Mouse (Mus musculus): ENCODE results near the gene Uqcc2.
A peak's percentile ranks its signal among the peaks of the same experiment; 100 is the strongest.

Gene Uqcc2

GRCm38 (mm10) chr17:27133551-27134141 is at the start of gene Uqcc2:
Uqcc2 (minus strand) TSS chr17:27133916.
- DNase-seq, result peak; percentile 97

- DNase-seq, result no peak
These were observed 48.7 kb upstream of the Uqcc2 start for GRCm38 (mm10) chr17:27182401-27182800.

GRCm38 (mm10) chr17:27181666-27182065 is 48.0 kb upstream of the Uqcc2 start:
- no peak for DNase-seq

GRCm38 (mm10) chr17:27179681-27180280 is 46.1 kb upstream of the Uqcc2 start:
- no peak for DNase-seq

GRCm38 (mm10) chr17:27178427-27179177 is 44.9 kb upstream of the Uqcc2 start:
- no peak for DNase-seq

GRCm38 (mm10) chr17:27178019-27178418 is 44.3 kb upstream of the Uqcc2 start:
- peak; percentile 42 for DNase-seq

- no peak for DNase-seq
These were observed 43.0 kb upstream of the Uqcc2 start for GRCm38 (mm10) chr17:27176754-27177153.

GRCm38 (mm10) chr17:27176287-27176686 is 42.6 kb upstream of the Uqcc2 start:
- no peak for DNase-seq

- DNase-seq, result no peak
These were observed 41.6 kb upstream of the Uqcc2 start for GRCm38 (mm10) chr17:27175196-27175874.

GRCm38 (mm10) chr17:27173715-27174114 is 40.0 kb upstream of the Uqcc2 start:
- no peak for DNase-seq

- DNase-seq, result no peak
These were observed 38.7 kb upstream of the Uqcc2 start for GRCm38 (mm10) chr17:27172459-27172858.

- no peak for DNase-seq
These were observed 37.4 kb upstream of the Uqcc2 start for GRCm38 (mm10) chr17:27171121-27171520.

GRCm38 (mm10) chr17:27169952-27170695 is 36.4 kb upstream of the Uqcc2 start:
- DNase-seq, result no peak

GRCm38 (mm10) chr17:27168569-27168968 is 34.9 kb upstream of the Uqcc2 start:
- no peak for DNase-seq

GRCm38 (mm10) chr17:27167545-27167944 is 33.8 kb upstream of the Uqcc2 start, which contains the start of gene Ip6k3:
Ip6k3 (minus strand) TSS chr17:27167795.
- DNase-seq, result no peak

- DNase-seq, result no peak
These were observed 33.2 kb upstream of the Uqcc2 start for GRCm38 (mm10) chr17:27166901-27167300.

GRCm38 (mm10) chr17:27165054-27165773 is 31.5 kb upstream of the Uqcc2 start:
- no peak for DNase-seq

GRCm38 (mm10) chr17:27160905-27161304 is 27.2 kb upstream of the Uqcc2 start:
- no peak for DNase-seq

- DNase-seq, result no peak
These were observed 25.5 kb upstream of the Uqcc2 start for GRCm38 (mm10) chr17:27159169-27159568.

GRCm38 (mm10) chr17:27158439-27158838 is 24.7 kb upstream of the Uqcc2 start:
- no peak for DNase-seq

- no peak for DNase-seq
These were observed 22.0 kb upstream of the Uqcc2 start for GRCm38 (mm10) chr17:27155752-27156151.

- no peak for DNase-seq
These were observed 21.2 kb upstream of the Uqcc2 start for GRCm38 (mm10) chr17:27154881-27155280.

All from layer of hippocampus, adult 9-11 months (tissue).